8 mouse cellular contexts compared by ENCODE assay signal in genomic region chr5:68252671-68253070, GRCm38 (mm10).
DNase-seq lines count a peak whose midpoint lies in the region; ATAC-seq and TF ChIP-seq lines count a peak whose summit lies in the region.

No protein-coding gene starts in this region.

- TF ChIP-seq POLR2A in brain, embryonic 14.5 days (IDR thresholded peaks at IDR 0.05; ENCODE audit: borderline replicate concordance, extremely low read depth, insufficient read depth, insufficient read length, poor library complexity, severe bottlenecking): no peak

- peak; percentile 76; the same call in 1 of the 2 replicates for TF ChIP-seq CTCF in brain, embryonic 14.5 days (IDR thresholded peaks at IDR 0.05; ENCODE audit: borderline replicate concordance, extremely low read depth, insufficient read depth, insufficient read length)

- H3K9me3 ChIP-seq in heart, embryonic 16.5 days (replicated peaks; ENCODE audit: control insufficient read depth, low read length): no peaks in the 10 kb centered on the region
- H3K9me3 ChIP-seq in forebrain, embryonic 10.5 days: no peaks in the 10 kb centered on the region
- H3K9me3 ChIP-seq in midbrain, embryonic 12.5 days: no peaks in the 10 kb centered on the region

- no peak for ATAC-seq in heart, embryonic 16.5 days (replicated peaks; ENCODE audit: extremely low read depth, insufficient read depth, low FRiP score)
- peak; percentile 75 for ATAC-seq in midbrain, embryonic 12.5 days (ENCODE audit: low FRiP score, low read depth)

- H3K36me3 ChIP-seq in heart, embryonic 16.5 days (ENCODE audit: control insufficient read depth, insufficient read depth): no peaks in the 10 kb centered on the region
- H3K36me3 ChIP-seq in forebrain, embryonic 10.5 days (replicated peaks): no peaks in the 10 kb centered on the region
- no peaks in the 10 kb centered on the region for H3K36me3 ChIP-seq in midbrain, embryonic 12.5 days

- DNase-seq in heart, adult 9 months (ENCODE audit: low spot score in 2 of 2): no peak
- DNase-seq in brain, embryonic 14.5 days (ENCODE audit: low read depth): peak; percentile 90
- DNase-seq in forebrain, embryonic 10.5 days (ENCODE audit: extremely low spot score, low spot score): peak; percentile 48
- DNase-seq in induced T-regulatory cell, adult 2 months (ENCODE audit: low read depth): peak; percentile 2
- peak; percentile 8 for DNase-seq in left cerebral cortex, adult 11 months (ENCODE audit: low spot score)
- DNase-seq in testis, postnatal 10 days (ENCODE audit: low spot score): peak; percentile 80

- H3K4me1 ChIP-seq in heart, embryonic 16.5 days (ENCODE audit: control insufficient read depth, insufficient read depth, low read length): no peaks in the 10 kb centered on the region
- no peaks in the 10 kb centered on the region for H3K4me1 ChIP-seq in forebrain, embryonic 10.5 days
- no peaks in the 10 kb centered on the region for H3K4me1 ChIP-seq in midbrain, embryonic 12.5 days

- H3K4me3 ChIP-seq in heart, embryonic 16.5 days (ENCODE audit: low read length): no peak overlapping the region
- no peak overlapping the region for H3K4me3 ChIP-seq in forebrain, embryonic 10.5 days
- H3K4me3 ChIP-seq in midbrain, embryonic 12.5 days: no peak overlapping the region

- H3K9ac ChIP-seq in heart, embryonic 16.5 days (ENCODE audit: low read length): no peak overlapping the region
- H3K9ac ChIP-seq in midbrain, embryonic 12.5 days (replicated peaks): no peak overlapping the region

- H3K27me3 ChIP-seq in heart, embryonic 16.5 days (ENCODE audit: control insufficient read depth, insufficient read depth, low read length): no peaks in the 10 kb centered on the region
- no peaks in the 10 kb centered on the region for H3K27me3 ChIP-seq in forebrain, embryonic 10.5 days (ENCODE audit: poor library complexity, severe bottlenecking)
- no peaks in the 10 kb centered on the region for H3K27me3 ChIP-seq in midbrain, embryonic 12.5 days

- peak overlapping the region; percentile 37; the same call in 1 of the 2 replicates for H3K4me2 ChIP-seq in heart, embryonic 16.5 days (ENCODE audit: low read depth, low read length)
- H3K4me2 ChIP-seq in midbrain, embryonic 12.5 days (replicated peaks): no peak overlapping the region

- 13% methylated on average over 8 of the region's 8 CpGs for WGBS in heart, embryonic 16.5 days
- 25% methylated on average over 8 of the region's 8 CpGs for WGBS in forebrain, embryonic 10.5 days
- 17% methylated on average over 8 of the region's 8 CpGs for WGBS in midbrain, embryonic 12.5 days

- H3K27ac ChIP-seq in heart, embryonic 16.5 days (ENCODE audit: low read length): no peak overlapping the region
- H3K27ac ChIP-seq in forebrain, embryonic 10.5 days: no peak overlapping the region
- no peak overlapping the region for H3K27ac ChIP-seq in midbrain, embryonic 12.5 days (replicated peaks)

Comparison
In these comparisons a context has a peak if more than half of its experiments do, and no peak if none do; other contexts are left out.
1. DNase-seq: peak in brain, embryonic 14.5 days (single experiment), forebrain, embryonic 10.5 days (single experiment), induced T-regulatory cell, adult 2 months (single experiment), left cerebral cortex, adult 11 months (single experiment) and testis, postnatal 10 days (single experiment); none in heart, adult 9 months (0 of 2).